Mouse (Mus musculus): Measurements from ENCODE around the gene Phyh. TPM values are rescaled to one million over a fixed set of nuclear protein-coding genes. Genes with fewer than 3 reads are reported as not detected.
"Not testable (repeated sequence)": the region's sequence is repeated elsewhere in the genome, so short reads cannot be mapped to it uniquely, and the experiment has no call there.

Phyh gene
- total RNA-seq, 2 experiments from 2014 or later = 201 to 213 TPM

GRCm38 (mm10) chr2:4916037-4916436 is 2.8 kb upstream of the Phyh start:
- DNase-seq (ENCODE audit: low spot score) = no peak

- DNase-seq (ENCODE audit: low spot score) = peak; percentile 56
Observed at GRCm38 (mm10) chr2:4917326-4918021, 1.3 kb upstream of the Phyh start.

GRCm38 (mm10) chr2:4921019-4921418 is 2.2 kb downstream of the Phyh start:
- no peak for DNase-seq (ENCODE audit: low spot score)

- DNase-seq (ENCODE audit: low spot score) = no peak
Observed at GRCm38 (mm10) chr2:4922476-4923164, 3.8 kb downstream of the Phyh start.

- DNase-seq (ENCODE audit: low spot score) = no peak
Observed at GRCm38 (mm10) chr2:4927391-4927790, 8.6 kb downstream of the Phyh start.

- no peak for DNase-seq (ENCODE audit: low spot score)
Observed at GRCm38 (mm10) chr2:4929230-4929629, 10.4 kb downstream of the Phyh start.

GRCm38 (mm10) chr2:4934516-4934915 is 15.7 kb downstream of the Phyh start:
- no peak for DNase-seq (ENCODE audit: low spot score)

- DNase-seq (ENCODE audit: low spot score) = no peak
Observed at GRCm38 (mm10) chr2:4937931-4938330, 19.1 kb downstream of the Phyh start.

- DNase-seq (ENCODE audit: low spot score) = no peak
Observed at GRCm38 (mm10) chr2:4940861-4941260, 22.0 kb downstream of the Phyh start.

- DNase-seq (ENCODE audit: low spot score) = not testable (repeated sequence)
Observed at GRCm38 (mm10) chr2:4949691-4950090, 30.9 kb downstream of the Phyh start.

- no peak for DNase-seq (ENCODE audit: low spot score)
Observed at GRCm38 (mm10) chr2:4950986-4951385, 32.2 kb downstream of the Phyh start.

GRCm38 (mm10) chr2:4954216-4954760 is 35.5 kb downstream of the Phyh start:
- no peak for DNase-seq (ENCODE audit: low spot score)

GRCm38 (mm10) chr2:4958039-4958438 is 39.2 kb downstream of the Phyh start:
- no peak for DNase-seq (ENCODE audit: low spot score)

- DNase-seq (ENCODE audit: low spot score) = no peak
Observed at GRCm38 (mm10) chr2:4967806-4968205, 49.0 kb downstream of the Phyh start.

- DNase-seq (ENCODE audit: low spot score) = no peak
Observed at GRCm38 (mm10) chr2:4969083-4969482, 50.3 kb downstream of the Phyh start.

- DNase-seq (ENCODE audit: low spot score) = no peak
Observed at GRCm38 (mm10) chr2:4975807-4976206, 57.0 kb downstream of the Phyh start, which contains the start of gene Ucma. Ucma (plus strand) TSS chr2:4976122.

- DNase-seq (ENCODE audit: low spot score) = no peak
Observed at GRCm38 (mm10) chr2:4978091-4978490, 59.3 kb downstream of the Phyh start.

- no peak for DNase-seq (ENCODE audit: low spot score)
Observed at GRCm38 (mm10) chr2:4983987-4984386, 65.2 kb downstream of the Phyh start.

GRCm38 (mm10) chr2:4985000-4985399 is 66.2 kb downstream of the Phyh start:
- no peak for DNase-seq (ENCODE audit: low spot score)

GRCm38 (mm10) chr2:4986798-4987197 is 68.0 kb downstream of the Phyh start:
- no peak for DNase-seq (ENCODE audit: low spot score)

- DNase-seq (ENCODE audit: low spot score) = no peak
Observed at GRCm38 (mm10) chr2:4987388-4988180, 68.8 kb downstream of the Phyh start.
